Mouse (Mus musculus): ENCODE measurements around the gene Prune1.

- no peak for TF ChIP-seq TAL1 (IDR thresholded peaks at IDR 0.05; ENCODE audit: low read length)
- no peak for TF ChIP-seq GATA1 (IDR thresholded peaks at IDR 0.05; ENCODE audit: low read length)
Observed at GRCm38 (mm10) chr3:95284501-95285281, 2.8 kb upstream of the Prune1 start.
